Mouse (Mus musculus): ENCODE data around the gene Olig1. TPM values are rescaled to one million over a fixed set of nuclear protein-coding genes. Genes with fewer than 3 reads are reported as not detected.

Olig1 gene
- 0.08 and 0.09 TPM in 2 replicates for polyA plus RNA-seq (2015; fragmentation: Nextera tagmentation; extraction: Ambion mirVana)

DNA sequence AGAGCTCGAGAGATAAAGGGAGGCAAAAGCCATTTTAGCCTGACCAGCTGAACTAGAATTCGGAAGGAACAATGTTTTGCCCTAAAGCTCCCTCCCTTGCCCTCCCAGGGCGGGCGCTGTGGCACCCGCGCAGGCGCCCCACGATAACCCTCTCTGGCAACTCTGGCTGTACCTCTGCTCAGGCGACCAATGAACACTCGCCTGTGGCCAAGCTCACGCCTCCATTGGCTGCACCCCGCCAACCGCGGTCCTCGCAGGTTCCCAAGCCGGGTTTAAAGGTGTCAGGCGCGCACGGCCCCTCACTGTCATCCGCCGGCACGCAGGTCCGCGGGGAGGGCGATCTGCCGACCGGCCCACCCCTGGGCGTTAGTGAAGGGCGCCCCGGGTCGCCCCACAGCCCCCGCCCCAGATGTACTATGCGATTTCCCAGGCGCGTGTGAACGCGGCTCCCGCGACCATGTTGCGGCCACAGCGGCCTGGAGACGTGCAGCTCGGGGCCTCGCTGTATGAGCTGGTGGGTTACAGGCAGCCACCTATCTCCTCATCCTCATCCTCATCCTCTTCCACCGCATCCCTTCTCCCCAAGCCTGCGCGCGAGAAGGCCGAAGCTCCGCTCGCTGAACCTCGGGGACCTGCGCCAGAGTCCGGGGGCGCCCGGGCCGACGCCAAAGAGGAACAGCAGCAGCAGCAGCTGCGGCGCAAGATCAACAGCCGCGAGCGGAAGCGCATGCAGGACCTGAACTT, at the start of gene Olig1:
Gene Olig1, plus strand, starts transcription at position 305 of the 744 bp plus-strand sequence.
- Histone ChIP-seq H3K4me1 (peaks cover 18% of the 10 kb centered on the region), H3K36me3 (no peaks in the 10 kb centered on the region), H3K27ac (no peak within 1 kb of the TSS), H3K9me3 (no peaks in the 10 kb centered on the region), H3K27me3 (peaks cover 94% of the 10 kb centered on the region), H3K4me2 (peak within 1 kb of the TSS; percentile 76), H3K4me3 (peak within 1 kb of the TSS; percentile 37), H3K9ac (no peak within 1 kb of the TSS)
- 1% methylated on average over 64 of the region's 64 CpGs for WGBS
- ATAC-seq (ENCODE audit: borderline replicate concordance, extremely low read depth, low FRiP score, low TSS enrichment) = peak; percentile 77; the same call in 1 of the 2 replicates

DNA sequence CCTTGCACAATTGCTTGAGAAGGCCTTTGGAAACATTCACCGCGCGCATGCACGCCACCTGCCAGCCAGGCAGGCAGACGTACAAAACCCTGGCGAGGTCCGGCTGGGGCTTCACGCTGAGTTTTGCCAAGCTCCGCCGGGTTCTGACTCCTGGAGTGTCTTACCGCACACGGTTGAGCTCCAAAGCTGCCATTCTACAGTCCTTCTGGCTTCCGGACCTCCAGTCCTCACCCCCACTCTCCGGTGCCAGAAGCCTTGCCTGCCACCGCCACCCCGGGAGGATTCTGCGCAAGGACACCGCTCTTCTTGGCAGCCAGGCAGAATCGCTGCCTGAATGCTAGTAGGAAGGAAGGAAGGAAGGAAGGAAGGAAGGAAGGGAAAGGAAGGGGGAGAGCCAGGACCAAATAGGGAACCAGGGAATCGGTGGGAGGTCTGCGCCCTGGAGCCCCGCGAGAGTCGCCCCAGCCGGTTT, 47.4 kb upstream of the Olig1 start:
- peak overlapping the region; percentile 41 for H3K4me2 ChIP-seq
- under 1% methylated on average over 25 of the region's 25 CpGs for WGBS
- no peak overlapping the region for H3K27ac ChIP-seq
- peaks cover 99% of the 10 kb centered on the region for H3K27me3 ChIP-seq
- 0 out of 2 replicates have a peak, but pooled peaks cover 3% of the 10 kb centered on the region for H3K9me3 ChIP-seq
- H3K4me3 ChIP-seq = peak overlapping the region; percentile 22
- no peak for ATAC-seq (ENCODE audit: borderline replicate concordance, extremely low read depth, low FRiP score, low TSS enrichment)
- H3K9ac ChIP-seq = no peak overlapping the region
- H3K4me1 ChIP-seq = peaks cover 31% of the 10 kb centered on the region
- no peaks in the 10 kb centered on the region for H3K36me3 ChIP-seq

DNA sequence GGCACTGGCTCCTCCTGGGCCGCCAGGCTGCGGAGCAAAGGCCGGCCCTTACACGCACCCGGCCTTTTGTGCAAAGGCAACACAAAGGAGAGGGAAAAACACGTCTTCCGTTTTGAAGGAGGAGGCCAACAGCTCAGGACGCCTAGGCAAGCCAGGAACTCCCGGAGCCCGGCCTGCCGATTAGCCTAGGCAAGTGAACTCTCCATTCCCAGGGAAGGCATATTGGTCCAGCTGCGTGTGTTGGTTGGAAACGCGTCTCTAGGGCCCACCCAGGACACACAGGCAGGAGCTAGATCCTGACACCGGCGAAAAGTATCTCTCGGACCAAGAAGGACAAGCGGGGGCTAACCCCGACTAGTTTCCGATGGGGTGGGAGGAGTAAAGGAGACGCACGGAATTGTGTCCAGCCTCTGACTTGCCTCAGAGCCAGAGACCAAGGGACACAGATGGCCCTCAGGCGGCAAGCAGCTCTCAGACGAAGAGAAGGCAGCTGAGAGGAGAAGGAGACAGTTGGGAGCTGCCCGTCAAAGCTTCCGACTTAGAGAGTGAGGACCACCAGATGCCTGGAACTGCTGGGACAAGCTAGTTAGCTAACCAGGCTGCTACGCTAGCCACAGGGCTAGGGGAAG, 46.8 kb upstream of the Olig1 start:
- H3K4me2 ChIP-seq = peak overlapping the region; percentile 41
- WGBS = under 1% methylated on average over 27 of the region's 27 CpGs
- peaks cover 100% of the 10 kb centered on the region for H3K27me3 ChIP-seq
- peak overlapping the region; percentile 22 for H3K4me3 ChIP-seq
- H3K36me3 ChIP-seq = no peaks in the 10 kb centered on the region
- ATAC-seq (ENCODE audit: borderline replicate concordance, extremely low read depth, low FRiP score, low TSS enrichment) = no peak
- peaks cover 31% of the 10 kb centered on the region for H3K4me1 ChIP-seq
- no peak overlapping the region for H3K27ac ChIP-seq
- H3K9ac ChIP-seq = no peak overlapping the region
- 0 out of 2 replicates have a peak, but pooled peaks cover 3% of the 10 kb centered on the region for H3K9me3 ChIP-seq

DNA sequence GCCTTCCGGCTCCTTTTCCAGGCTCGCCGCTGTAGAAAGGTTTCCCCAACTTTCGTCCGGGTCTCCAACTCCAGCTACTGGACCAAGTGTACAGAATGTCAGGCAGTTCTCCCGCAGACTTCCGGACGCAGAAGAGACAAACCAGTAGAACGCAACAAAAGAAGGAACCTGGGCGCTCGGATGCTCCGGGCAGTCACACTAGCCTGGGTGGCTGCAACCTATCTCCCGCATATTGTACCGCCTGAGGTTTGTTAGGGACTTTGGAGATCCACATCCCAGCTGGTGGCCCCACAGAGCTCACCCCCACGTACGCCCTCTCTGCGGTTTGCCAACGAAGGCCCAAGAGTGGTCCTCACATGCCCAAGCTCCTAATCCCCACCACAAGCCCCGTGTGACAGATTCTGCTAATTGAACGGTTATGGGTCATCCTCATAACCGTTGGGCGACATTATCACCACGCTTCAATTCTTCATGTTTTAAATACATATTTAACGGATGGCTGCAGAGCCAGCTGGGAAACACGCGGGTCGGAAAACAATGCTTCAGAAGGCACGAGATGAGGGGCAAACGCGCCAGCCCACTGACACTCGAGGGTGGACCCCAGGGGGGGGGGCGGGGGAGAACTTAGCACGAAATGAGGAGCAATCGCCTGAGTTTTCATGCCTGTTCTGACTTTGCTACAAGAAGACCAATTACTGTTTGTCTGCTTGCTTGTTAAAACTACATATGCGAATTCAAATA, 46.1 kb upstream of the Olig1 start:
- Histone ChIP-seq H3K9me3 (no peaks in the 10 kb centered on the region), H3K9ac (no peak overlapping the region), H3K27me3 (peaks cover 100% of the 10 kb centered on the region), H3K4me3 (no peak overlapping the region), H3K27ac (no peak overlapping the region), H3K4me2 (no peak overlapping the region), H3K4me1 (peaks cover 31% of the 10 kb centered on the region), H3K36me3 (no peaks in the 10 kb centered on the region)
- no peak for ATAC-seq (ENCODE audit: borderline replicate concordance, extremely low read depth, low FRiP score, low TSS enrichment)
- 2% methylated on average over 35 of the region's 35 CpGs for WGBS

DNA sequence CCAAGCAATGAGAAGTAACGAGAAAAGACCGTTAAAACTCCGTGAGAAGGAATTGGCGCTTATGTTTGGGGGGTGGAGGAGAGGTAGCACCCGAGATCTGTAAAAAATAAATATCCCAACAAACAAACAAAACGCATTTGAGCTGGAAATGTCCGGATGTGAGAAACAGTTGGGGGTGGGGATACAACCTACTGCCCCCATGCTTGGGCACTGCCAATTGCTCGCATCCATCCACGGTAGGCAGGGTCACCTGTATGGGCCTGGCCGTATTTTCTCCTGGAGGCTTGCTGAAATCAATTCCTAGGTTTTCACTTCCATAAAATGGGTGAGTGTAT, 45.5 kb upstream of the Olig1 start:
- Histone ChIP-seq H3K4me3 (no peak overlapping the region), H3K27me3 (peaks cover 100% of the 10 kb centered on the region), H3K4me2 (no peak overlapping the region), H3K9me3 (no peaks in the 10 kb centered on the region), H3K27ac (no peak overlapping the region), H3K4me1 (peaks cover 31% of the 10 kb centered on the region), H3K9ac (no peak overlapping the region), H3K36me3 (no peaks in the 10 kb centered on the region)
- ATAC-seq (ENCODE audit: borderline replicate concordance, extremely low read depth, low FRiP score, low TSS enrichment) = no peak
- 7% methylated on average over 10 of the region's 10 CpGs for WGBS

DNA sequence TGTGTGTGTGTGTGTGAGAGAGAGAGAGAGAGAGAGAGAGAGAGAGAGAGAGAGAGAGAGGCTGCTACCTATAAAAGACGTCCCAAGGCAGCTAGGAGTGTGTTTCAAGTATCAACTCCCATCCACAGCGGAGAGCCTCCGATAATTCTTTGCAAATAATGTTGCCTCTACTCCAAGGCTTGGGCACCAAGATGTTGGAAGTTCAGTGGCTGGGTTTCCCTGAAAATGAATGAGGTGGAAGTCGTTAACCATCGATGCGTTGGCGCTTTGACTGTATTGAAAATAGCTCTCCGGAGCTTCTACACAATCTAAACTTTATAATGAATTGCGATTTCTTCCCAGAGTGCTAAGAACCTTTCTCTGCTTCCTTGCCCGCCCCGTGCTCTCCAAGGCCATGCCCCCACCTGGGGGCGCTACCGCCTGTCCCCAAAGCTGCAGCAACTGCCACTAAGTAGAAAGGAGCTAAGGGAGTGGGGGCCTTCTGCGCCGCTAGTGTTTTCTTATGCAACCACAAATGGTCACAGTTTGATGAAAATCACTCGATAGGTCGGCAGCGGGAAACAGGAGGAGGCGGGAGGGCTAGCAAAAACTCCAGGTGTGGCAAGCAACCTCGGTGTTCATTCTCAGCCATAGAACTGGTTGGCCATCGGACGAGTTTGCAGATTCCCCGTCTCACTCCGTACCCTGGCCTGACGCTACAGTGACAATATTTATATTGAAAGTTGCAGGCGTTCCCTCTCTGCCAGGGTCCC, 44.9 kb upstream of the Olig1 start:
- ATAC-seq (ENCODE audit: borderline replicate concordance, extremely low read depth, low FRiP score, low TSS enrichment) = no peak
- 1% methylated on average over 26 of the region's 26 CpGs for WGBS
- H3K27ac ChIP-seq = no peak overlapping the region

DNA sequence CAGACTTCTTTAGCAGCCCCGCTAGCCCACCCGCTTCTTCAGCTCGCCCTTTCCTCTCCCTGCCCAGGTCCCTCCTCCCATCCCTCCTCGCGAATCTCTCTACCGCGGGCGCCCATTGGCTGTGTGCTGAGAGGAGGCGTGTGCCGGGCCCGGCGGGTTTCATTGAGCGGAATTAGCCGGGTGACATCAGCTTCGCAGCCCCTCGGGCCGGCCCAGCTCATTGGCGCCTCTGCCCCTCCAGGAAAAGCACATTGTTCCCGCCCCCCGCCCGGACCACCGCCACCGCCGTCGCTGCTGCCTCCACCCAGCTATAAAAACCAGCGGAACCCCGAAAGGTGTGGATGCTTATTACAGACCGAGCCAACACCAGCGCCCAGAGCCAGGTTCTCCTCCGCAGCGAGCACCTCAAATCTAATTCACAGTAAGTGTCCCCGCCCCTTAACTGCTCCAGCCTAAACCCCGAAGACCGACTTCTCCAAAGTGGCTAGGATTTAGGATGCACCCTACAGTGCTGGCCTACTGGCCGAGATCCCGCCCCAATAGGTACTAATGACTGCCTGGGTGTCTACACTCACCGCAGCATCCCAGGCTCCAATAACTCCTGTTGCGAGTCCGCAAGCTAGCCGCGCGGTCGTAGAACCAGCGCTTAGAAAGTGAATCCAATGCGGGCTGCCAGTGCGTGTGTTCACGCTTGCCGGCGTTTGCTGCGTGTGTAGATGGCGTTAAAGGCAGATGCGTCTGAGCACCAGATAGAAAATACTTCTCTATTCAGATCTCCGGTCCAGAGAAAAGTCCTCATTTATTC, 44.1 kb upstream of the Olig1 start, which contains the start of gene Olig2:
Gene Olig2, plus strand, starts transcription at position 225 of the 805 bp plus-strand sequence.
- Histone ChIP-seq H3K27ac (no peak within 1 kb of the TSS), H3K9me3 (no peaks in the 10 kb centered on the region), H3K36me3 (no peaks in the 10 kb centered on the region), H3K4me1 (peaks cover 31% of the 10 kb centered on the region), H3K9ac (no peak within 1 kb of the TSS), H3K27me3 (peaks cover 100% of the 10 kb centered on the region), H3K4me2 (peak within 1 kb of the TSS; percentile 50), H3K4me3 (peak within 1 kb of the TSS; percentile 22)
- ATAC-seq (ENCODE audit: borderline replicate concordance, extremely low read depth, low FRiP score, low TSS enrichment) = 0 out of 2 replicates have a peak, but pooled peaks have one; percentile 15
- WGBS = 2% methylated on average over 53 of the region's 53 CpGs

More for the DNA sequence above, 44.9 kb upstream of the Olig1 start:
- Histone ChIP-seq H3K4me2 (peak overlapping the region; percentile 50), H3K4me1 (peaks cover 31% of the 10 kb centered on the region), H3K4me3 (peak overlapping the region; percentile 22), H3K27me3 (peaks cover 100% of the 10 kb centered on the region), H3K9me3 (no peaks in the 10 kb centered on the region), H3K9ac (no peak overlapping the region), H3K36me3 (no peaks in the 10 kb centered on the region)

DNA sequence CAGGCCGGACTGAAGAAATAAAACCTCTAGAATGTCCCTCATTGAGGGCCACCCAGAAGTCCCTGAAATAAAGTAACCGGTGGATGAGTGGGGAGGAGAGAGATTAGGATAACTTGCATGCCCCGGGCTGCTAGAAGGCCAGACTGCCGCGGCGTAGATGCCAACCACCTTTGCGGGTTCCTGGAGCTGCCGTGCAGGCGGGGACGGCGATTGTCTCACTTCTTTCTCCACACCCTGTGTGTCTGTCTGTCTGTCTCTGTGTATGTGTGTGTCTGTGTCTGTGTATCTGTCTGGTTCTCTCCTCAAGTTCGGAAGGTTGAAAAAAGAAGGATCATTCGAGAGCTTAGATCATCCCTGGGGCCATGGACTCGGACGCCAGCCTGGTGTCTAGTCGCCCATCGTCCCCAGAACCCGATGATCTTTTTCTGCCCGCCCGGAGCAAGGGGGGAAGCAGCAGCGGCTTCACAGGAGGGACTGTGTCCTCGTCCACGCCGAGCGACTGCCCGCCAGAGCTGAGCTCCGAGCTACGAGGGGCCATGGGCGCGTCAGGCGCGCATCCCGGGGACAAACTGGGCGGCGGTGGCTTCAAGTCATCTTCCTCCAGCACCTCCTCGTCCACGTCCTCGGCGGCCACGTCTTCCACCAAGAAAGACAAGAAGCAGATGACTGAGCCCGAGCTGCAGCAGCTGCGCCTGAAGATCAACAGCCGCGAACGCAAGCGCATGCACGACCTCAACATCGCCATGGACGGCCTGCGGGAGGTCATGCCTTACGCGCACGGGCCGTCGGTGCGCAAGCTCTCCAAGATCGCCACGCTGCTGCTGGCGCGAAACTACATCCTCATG, 43.3 kb upstream of the Olig1 start:
- no peaks in the 10 kb centered on the region for H3K9me3 ChIP-seq
- H3K4me3 ChIP-seq = peak overlapping the region; percentile 13; the same call in 1 of the 2 replicates
- H3K27ac ChIP-seq = no peak overlapping the region
- H3K9ac ChIP-seq = no peak overlapping the region
- ATAC-seq (ENCODE audit: borderline replicate concordance, extremely low read depth, low FRiP score, low TSS enrichment) = no peak
- H3K4me2 ChIP-seq = peak overlapping the region; percentile 28; the same call in 1 of the 2 replicates
- peaks cover 31% of the 10 kb centered on the region for H3K4me1 ChIP-seq
- WGBS = under 1% methylated on average over 60 of the region's 60 CpGs
- H3K36me3 ChIP-seq = no peaks in the 10 kb centered on the region
- peaks cover 99% of the 10 kb centered on the region for H3K27me3 ChIP-seq

DNA sequence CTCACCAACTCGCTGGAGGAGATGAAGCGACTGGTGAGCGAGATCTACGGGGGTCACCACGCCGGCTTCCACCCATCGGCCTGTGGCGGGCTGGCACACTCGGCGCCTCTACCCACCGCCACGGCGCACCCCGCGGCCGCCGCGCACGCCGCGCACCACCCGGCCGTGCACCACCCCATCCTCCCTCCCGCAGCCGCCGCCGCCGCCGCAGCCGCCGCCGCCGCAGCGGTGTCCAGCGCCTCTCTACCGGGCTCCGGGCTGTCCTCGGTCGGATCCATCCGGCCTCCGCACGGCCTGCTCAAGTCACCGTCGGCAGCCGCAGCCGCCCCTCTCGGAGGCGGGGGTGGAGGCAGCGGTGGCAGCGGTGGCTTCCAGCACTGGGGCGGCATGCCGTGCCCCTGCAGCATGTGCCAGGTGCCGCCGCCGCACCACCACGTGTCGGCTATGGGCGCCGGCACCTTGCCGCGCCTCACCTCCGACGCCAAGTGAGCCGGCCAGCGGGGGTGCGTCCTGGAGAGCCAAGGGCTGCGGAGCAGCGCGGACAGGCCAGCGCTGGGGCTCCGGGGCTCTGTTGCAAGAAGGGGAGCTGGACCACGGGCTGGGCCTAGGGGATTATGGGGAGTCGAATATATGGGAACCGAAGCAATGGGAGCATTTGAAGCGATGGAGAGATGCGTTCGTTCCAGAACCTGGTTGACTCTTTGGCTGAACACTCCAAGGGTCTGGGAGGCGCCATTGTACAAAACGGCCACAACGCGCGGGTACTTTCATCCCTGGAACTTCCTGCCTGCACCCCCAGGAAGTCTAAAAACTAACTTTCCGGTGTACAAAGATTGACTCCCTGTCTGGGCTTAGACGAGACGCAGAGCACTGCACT, 42.5 kb upstream of the Olig1 start:
- H3K36me3 ChIP-seq = no peaks in the 10 kb centered on the region
- ATAC-seq (ENCODE audit: borderline replicate concordance, extremely low read depth, low FRiP score, low TSS enrichment) = no peak
- H3K4me1 ChIP-seq = peaks cover 30% of the 10 kb centered on the region
- H3K4me2 ChIP-seq = peak overlapping the region; percentile 28; the same call in 1 of the 2 replicates
- H3K9me3 ChIP-seq = no peaks in the 10 kb centered on the region
- 2% methylated on average over 82 of the region's 85 CpGs for WGBS
- H3K9ac ChIP-seq = no peak overlapping the region
- H3K27ac ChIP-seq = no peak overlapping the region
- H3K27me3 ChIP-seq = peaks cover 99% of the 10 kb centered on the region
- peak overlapping the region; percentile 13; the same call in 1 of the 2 replicates for H3K4me3 ChIP-seq

Data from lung, embryonic 15.5 days (tissue).